Mouse (Mus musculus) limb, embryonic 14.5 days (tissue): Measurements from ENCODE around the gene Reg4. TPM values are rescaled to one million over a fixed set of nuclear protein-coding genes. Genes with fewer than 3 reads are reported as not detected.

Experiments used
- ATAC-seq: fragments of 200-750 bp; cut with Nextera tagmentation; 2 replicates; pipeline ENCODE4 v1.8.0; 2017; ENCODE audit warnings: low read depth, moderate number of reproducible peaks, moderate TSS enrichment; ENCODE audit not compliant: low FRiP score
- DNase-seq: peaks from one replicate; pipeline ENCODE4 v3.0.0-alpha.2; 2015; ENCODE audit warnings: low spot score
- H3K27ac ChIP-seq: fragments of 300-500 bp; sonication (generic); replicated peaks from 2 replicates; pipeline ENCODE4 v1.5.1; 2014; ENCODE audit warnings: low read depth, mild to moderate bottlenecking, low read length, moderate library complexity, mixed read lengths
- H3K27me3 ChIP-seq: fragments of 300-500 bp; sonication (generic); 2 replicates; pipeline ENCODE4 v1.6.1; 2014; ENCODE audit warnings: low read length, mixed read lengths; ENCODE audit not compliant: control insufficient read depth, insufficient read depth
- H3K36me3 ChIP-seq: fragments of 300-500 bp; sonication (generic); 2 replicates; pipeline ENCODE4 v1.6.1; 2014; ENCODE audit warnings: mild to moderate bottlenecking, low read length, moderate library complexity, mixed read lengths; ENCODE audit not compliant: control insufficient read depth, insufficient read depth
- H3K4me1 ChIP-seq: fragments of 300-500 bp; sonication (generic); 2 replicates; pipeline ENCODE4 v1.6.1; 2014; ENCODE audit warnings: antibody characterized with exemption, low read length, mixed read lengths; ENCODE audit not compliant: control insufficient read depth, insufficient read depth
- H3K4me2 ChIP-seq: fragments of 300-500 bp; sonication (generic); replicated peaks from 2 replicates; pipeline ENCODE4 v1.6.1; 2014; ENCODE audit warnings: low read depth, mild to moderate bottlenecking, low read length, moderate library complexity; ENCODE audit not compliant: severe bottlenecking
- H3K4me3 ChIP-seq: fragments of 300-500 bp; sonication (generic); replicated peaks from 2 replicates; pipeline ENCODE4 v1.5.1; 2014; ENCODE audit warnings: low read length
- H3K9ac ChIP-seq: fragments of 300-500 bp; sonication (generic); 2 replicates; pipeline ENCODE4 v1.6.1; 2014; ENCODE audit warnings: mild to moderate bottlenecking, low read depth, low read length, moderate library complexity; ENCODE audit not compliant: severe bottlenecking
- H3K9me3 ChIP-seq: fragments of 300-500 bp; sonication (generic); 2 replicates; pipeline ENCODE4 v1.6.1; 2016; ENCODE audit warnings: low read length; ENCODE audit not compliant: control insufficient read depth
- POLR2A ChIP-seq: fragments of 200-500 bp; IDR thresholded peaks from 2 replicates; pipeline ENCODE4 v1.8.0; 2012; ENCODE audit warnings: inconsistent platforms, mild to moderate bottlenecking, moderate library complexity, borderline replicate concordance; ENCODE audit not compliant: insufficient read depth, insufficient read length; ENCODE audit errors: extremely low read depth
- WGBS: fragments of 180-500 bp; shearing (Covaris S2); extraction: QIAGEN DNeasy Blood & Tissue Kit; methylation state at CpG from one replicate; pipeline ENCODE4 v1.1.7; 2014; 5-methylcytosine and 5-hydroxymethylcytosine counted together
- polyA plus RNA-seq, 2 experiments: library from polyadenylated mRNA; depleted of rRNA in 1 of 2; stranded (reverse) in 1 of 2; unstranded in 1 of 2; fragments of >200 nt; fragmentation: Nextera tagmentation in 1 of 2; extraction: Ambion mirVana in 1 of 2; gene quantifications; 2 replicates each; pipeline versions ENCODE4 v1.2.1 to v1.2.3; 2012 to 2014

The Reg4 gene
- polyA plus RNA-seq, 2 experiments = not detected

DNA sequence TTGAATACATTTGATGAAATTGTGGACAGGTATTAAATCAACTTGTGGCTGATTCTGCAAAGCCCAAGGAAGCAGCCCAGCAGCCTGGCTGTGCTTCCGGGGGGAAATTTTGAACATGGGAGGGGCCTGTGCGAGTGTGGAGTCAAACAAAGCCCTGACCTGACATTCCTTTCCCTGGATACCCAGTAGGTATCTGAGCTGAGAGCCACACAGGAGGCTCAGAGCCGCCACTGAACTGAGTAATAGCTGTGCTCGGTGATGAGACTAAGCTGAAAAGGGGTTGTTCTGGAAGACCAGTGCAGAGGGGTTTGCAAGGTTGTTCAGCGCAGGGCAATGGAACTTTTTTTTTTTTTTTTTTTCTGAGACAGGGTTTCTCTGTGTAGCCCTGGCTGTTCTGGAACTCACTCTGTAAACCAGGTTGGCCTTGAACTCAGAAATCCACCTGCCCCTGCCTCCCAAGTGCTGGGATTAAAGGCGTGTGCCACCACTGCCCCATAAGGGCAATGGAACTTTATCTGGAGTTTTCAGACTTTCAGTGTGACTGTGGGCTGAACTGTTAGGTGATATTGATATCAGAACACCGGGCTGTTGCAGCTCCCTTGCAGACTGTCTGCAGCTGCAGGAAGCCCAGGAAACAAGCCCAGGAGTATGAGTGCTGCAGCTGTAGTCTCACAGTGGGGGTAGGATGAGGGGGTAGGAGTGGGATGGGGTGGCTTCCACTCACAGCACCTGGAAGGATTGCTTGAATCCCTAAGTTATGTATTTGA lies 25.2 kb downstream of the Reg4 start:
- Histone ChIP-seq H3K36me3 (no peaks in the 10 kb centered on the region), H3K9ac (no peak overlapping the region), H3K4me3 (no peak overlapping the region), H3K27ac (no peak overlapping the region), H3K4me1 (no peaks in the 10 kb centered on the region), H3K9me3 (no peaks in the 10 kb centered on the region), H3K27me3 (no peaks in the 10 kb centered on the region), H3K4me2 (no peak overlapping the region)
- WGBS = 61% methylated on average over 7 of the region's 7 CpGs
- DNase-seq = no peak
- no peak for ATAC-seq
- TF ChIP-seq POLR2A = no peak

DNA sequence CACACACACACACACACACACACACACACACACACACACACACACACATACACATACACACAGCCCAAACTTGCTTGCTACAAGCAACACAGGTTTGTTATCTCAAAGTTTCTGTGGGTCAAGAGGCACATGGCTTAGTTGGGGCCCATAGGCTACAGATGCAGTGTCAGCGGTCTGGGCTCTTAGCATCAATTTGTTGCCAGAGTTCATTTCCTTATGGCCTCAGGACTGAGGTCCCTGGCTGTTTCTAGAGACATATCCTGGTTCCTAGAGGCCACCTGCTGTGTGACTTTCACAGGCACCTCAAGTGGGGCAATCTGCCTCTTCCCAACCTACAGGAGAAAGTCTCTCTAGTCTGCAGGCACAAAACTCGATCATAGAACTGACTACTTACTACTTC lies 27.4 kb downstream of the Reg4 start:
- H3K9me3 ChIP-seq = no peaks in the 10 kb centered on the region
- no peak for TF ChIP-seq POLR2A
- ATAC-seq = no peak
- WGBS = 79% methylated on average over 2 of the region's 2 CpGs
- no peaks in the 10 kb centered on the region for H3K36me3 ChIP-seq
- no peaks in the 10 kb centered on the region for H3K4me1 ChIP-seq
- H3K27me3 ChIP-seq = no peaks in the 10 kb centered on the region
- H3K4me3 ChIP-seq = no peak overlapping the region
- DNase-seq = no peak
- H3K27ac ChIP-seq = no peak overlapping the region
- H3K4me2 ChIP-seq = no peak overlapping the region
- no peak overlapping the region for H3K9ac ChIP-seq

DNA sequence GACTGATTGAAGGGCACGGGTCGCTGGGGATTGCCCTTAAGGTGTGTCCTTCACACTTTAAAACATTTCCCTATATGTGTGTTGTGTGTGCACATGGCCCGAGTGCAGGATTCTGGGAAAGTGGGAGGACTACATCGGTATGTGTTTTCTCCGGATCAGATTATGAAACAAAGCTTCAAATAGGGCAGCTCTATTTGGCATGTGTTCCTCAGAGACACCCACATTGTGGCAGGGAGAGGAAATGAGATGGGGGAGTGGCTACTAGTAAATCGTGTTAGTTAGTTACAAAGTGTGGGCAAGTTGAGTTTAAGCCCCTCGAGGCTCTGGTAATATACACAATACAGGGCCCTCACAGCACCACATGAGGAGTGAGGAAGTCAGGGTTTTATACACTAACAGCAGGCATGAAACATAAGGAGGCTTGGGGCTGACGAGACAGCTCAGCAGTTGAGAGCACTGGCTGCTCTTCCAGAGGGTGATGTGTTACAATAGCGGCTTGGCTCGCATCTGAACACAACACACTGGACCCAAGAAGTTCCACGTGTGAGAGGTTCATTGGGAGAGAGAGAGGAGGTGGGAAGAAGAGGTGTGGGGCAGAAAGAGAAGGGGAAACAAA lies 28.0 kb downstream of the Reg4 start:
- Histone ChIP-seq H3K9me3 (no peaks in the 10 kb centered on the region), H3K27ac (no peak overlapping the region), H3K27me3 (no peaks in the 10 kb centered on the region), H3K4me3 (no peak overlapping the region), H3K36me3 (no peaks in the 10 kb centered on the region), H3K9ac (no peak overlapping the region), H3K4me2 (no peak overlapping the region), H3K4me1 (no peaks in the 10 kb centered on the region)
- WGBS = 71% methylated on average over 11 of the region's 11 CpGs
- TF ChIP-seq POLR2A = no peak
- ATAC-seq = no peak
- DNase-seq = no peak

DNA sequence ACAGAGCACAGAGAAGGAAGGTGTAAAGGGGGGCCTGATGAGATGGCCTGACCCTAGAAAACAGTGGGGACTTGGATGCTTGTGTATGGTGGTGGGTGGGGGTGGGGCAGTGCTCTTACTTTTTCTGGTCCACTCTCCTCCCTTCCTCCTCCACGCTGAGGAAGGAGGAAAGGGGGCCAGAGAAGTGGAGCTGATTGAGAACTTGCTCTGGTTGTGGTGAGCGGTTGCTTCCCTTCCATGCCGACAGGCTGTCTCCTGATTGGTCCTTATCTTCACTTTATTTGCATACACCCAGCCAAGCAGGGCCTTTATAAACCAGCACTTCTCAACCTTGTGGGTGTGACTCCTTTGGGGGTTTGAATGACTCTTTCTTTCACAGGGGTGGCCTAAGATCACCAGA lies 32.1 kb downstream of the Reg4 start:
- 97% methylated on average over 2 of the region's 3 CpGs for whole genome bisulfite sequencing
- Histone ChIP-seq H3K9ac (no peak overlapping the region), H3K4me3 (no peak overlapping the region), H3K27me3 (no peaks in the 10 kb centered on the region), H3K27ac (no peak overlapping the region), H3K4me1 (no peaks in the 10 kb centered on the region), H3K9me3 (no peaks in the 10 kb centered on the region), H3K36me3 (no peaks in the 10 kb centered on the region), H3K4me2 (no peak overlapping the region)
- DNase-seq = no peak
- no peak for ATAC-seq
- TF ChIP-seq POLR2A = no peak

DNA sequence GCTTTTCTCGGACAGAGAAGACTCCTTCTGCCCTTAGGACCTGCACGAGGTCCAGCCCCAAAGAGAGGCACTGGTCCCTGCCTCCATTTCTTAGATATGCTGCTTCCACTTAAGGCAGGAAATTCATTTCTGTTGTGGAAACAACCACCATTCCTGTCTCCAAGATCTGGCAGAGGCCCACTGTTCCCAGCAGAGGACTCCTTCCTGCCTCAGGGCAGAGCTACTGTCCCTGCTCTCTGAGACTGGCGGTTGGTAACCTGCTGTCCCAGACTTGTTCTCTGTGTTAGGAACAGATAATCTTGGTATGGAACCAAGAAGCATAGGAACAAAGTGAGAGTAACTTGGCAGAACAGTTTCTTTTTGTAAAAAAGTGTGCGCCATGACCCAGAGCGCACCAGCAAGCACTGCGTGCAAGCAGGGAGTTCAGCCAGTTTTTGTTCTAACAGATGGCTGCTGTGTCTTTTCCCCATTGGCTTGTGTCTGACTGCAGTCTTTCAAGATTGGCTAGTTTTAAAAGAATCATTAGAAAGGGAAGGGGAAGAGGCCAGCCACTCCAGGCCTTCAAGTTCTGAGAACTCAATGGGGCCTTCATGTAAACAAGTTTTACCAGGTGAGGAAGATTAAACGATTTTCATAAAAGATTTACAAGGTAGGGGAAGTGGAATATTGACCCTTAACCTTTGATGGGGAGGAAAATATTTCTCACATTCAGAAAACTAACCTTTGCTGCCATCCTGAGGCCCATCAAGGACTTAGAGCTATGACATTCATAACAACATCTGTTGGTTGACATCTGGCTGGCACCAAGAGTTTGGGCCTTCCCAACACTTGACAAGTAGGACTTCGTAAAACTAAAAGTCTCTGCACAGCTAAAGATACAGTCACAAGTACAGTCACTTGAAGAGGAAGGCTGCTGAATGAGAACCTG lies 33.0 kb downstream of the Reg4 start:
- ATAC-seq = no peak
- Histone ChIP-seq H3K27ac (no peak overlapping the region), H3K27me3 (no peaks in the 10 kb centered on the region), H3K36me3 (no peaks in the 10 kb centered on the region), H3K9me3 (no peaks in the 10 kb centered on the region), H3K4me1 (no peaks in the 10 kb centered on the region), H3K4me3 (no peak overlapping the region), H3K4me2 (no peak overlapping the region), H3K9ac (no peak overlapping the region)
- no peak for TF ChIP-seq POLR2A
- WGBS = 78% methylated on average over 8 of the region's 8 CpGs
- no peak for DNase-seq
